Mouse (Mus musculus): Measurements from ENCODE around the gene Tnni3. TPM values are rescaled to one million over a fixed set of nuclear protein-coding genes. Genes with fewer than 3 reads are reported as not detected.
A peak's percentile ranks its signal among the peaks of the same experiment; 100 is the strongest.

The Tnni3 gene
- polyA plus RNA-seq, 1 experiment, result not detected

DNA sequence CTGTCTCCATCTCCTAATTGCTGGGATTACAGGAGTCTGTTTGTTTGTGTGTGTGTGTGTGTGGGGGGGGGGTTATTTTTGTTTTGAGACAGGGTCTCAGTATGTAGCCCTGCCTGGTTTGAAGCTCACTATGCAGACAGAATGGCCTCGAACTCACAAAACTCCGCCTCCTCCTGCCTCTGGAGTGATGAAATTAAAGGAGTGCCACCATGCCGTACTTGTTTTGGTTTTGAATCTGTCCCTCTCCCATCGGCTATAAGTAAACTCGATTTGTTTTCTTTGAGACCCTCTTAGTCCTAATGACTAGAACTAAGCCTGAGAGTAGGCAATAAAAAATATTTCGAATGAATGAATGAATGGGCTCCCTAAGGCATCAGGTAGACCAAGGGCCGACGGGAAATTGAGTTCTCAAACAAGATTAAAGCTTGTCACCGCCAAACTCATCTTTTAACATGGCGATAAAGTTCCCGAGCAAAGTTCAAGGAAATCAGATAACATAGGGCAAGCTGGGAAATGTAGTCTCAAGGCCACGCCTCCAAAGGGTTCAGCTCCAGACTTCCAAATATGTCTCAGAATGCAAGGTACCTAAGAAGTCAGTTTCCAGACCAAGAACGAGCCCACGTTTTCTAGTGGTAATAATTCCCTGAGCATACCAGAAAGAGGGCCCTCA lies 21.5 kb downstream of the Tnni3 start:
- WGBS, result 6% methylated on average over 14 of the region's 14 CpGs
- no peak for TF ChIP-seq CTCF (IDR thresholded peaks at IDR 0.05; ENCODE audit: insufficient read depth, low read depth, low read length)
- no peak for TF ChIP-seq POLR2A (IDR thresholded peaks at IDR 0.05; ENCODE audit: insufficient read depth, low read depth, low read length)
- Histone ChIP-seq H3K4me3 (ENCODE audit: insufficient read depth, low read depth, low read length) (peak overlapping the region; percentile 16; the same call in 1 of the 2 replicates), H3K4me1 (ENCODE audit: control insufficient read depth, insufficient read depth, low read length) (peaks cover 18% of the 10 kb centered on the region), H3K27ac (ENCODE audit: insufficient read depth, low read depth, low read length) (0 out of 2 replicates have a peak overlapping the region, but pooled peaks have one; percentile 12)

DNA sequence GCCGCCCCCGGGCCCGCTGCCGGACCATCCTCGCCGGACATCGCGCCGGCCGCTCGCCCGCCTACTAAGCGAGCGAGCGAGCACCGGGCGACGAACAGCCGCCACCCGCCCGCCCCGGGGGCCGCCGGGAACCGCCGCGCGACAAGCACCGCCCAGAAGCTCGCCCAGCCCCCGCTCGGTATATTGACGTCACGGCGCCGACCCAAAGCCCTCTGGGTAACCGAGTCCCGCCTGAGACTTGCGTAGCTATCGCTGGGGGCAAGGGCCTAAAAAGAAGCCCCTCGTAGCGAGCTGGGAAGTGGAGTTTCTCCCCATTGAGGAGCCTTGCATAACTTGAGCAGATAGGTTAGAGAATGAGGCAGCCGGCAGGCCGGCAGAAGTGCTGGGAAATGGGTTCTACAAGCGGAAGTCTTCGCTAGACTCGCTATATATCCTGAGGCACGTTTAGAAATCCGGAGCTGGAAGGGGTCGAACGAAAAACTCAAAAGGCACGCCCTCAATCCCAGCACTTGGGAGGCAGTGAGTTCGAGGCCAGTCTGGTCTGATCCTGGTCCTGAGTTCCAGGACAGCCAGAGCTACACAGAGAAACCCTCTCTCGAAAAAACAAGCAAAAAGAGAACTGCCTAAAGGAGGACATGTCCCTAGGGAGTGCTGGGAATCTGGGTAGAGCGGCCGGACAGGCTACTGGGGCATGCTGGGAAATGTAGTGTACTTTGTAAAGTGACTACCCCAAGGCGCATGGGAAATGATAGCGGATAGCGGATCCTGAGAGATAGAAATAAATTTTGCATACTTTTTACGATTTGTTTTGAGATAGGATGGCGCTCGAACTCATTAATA lies 22.3 kb downstream of the Tnni3 start, which contains the start of gene Ppp1r12c:
Gene Ppp1r12c (minus strand): TSS at position 123 of the 840 bp plus-strand sequence.
- Histone ChIP-seq H3K27ac (ENCODE audit: insufficient read depth, low read depth, low read length) (peak within 1 kb of the TSS; percentile 87), H3K4me3 (ENCODE audit: insufficient read depth, low read depth, low read length) (peak within 1 kb of the TSS; percentile 71), H3K4me1 (ENCODE audit: control insufficient read depth, insufficient read depth, low read length) (peaks cover 23% of the 10 kb centered on the region)
- under 1% methylated on average over 61 of the region's 62 CpGs for WGBS
- TF ChIP-seq POLR2A (IDR thresholded peaks at IDR 0.05; ENCODE audit: insufficient read depth, low read depth, low read length) (peak; percentile 88), CTCF (IDR thresholded peaks at IDR 0.05; ENCODE audit: insufficient read depth, low read depth, low read length) (no peak)

DNA sequence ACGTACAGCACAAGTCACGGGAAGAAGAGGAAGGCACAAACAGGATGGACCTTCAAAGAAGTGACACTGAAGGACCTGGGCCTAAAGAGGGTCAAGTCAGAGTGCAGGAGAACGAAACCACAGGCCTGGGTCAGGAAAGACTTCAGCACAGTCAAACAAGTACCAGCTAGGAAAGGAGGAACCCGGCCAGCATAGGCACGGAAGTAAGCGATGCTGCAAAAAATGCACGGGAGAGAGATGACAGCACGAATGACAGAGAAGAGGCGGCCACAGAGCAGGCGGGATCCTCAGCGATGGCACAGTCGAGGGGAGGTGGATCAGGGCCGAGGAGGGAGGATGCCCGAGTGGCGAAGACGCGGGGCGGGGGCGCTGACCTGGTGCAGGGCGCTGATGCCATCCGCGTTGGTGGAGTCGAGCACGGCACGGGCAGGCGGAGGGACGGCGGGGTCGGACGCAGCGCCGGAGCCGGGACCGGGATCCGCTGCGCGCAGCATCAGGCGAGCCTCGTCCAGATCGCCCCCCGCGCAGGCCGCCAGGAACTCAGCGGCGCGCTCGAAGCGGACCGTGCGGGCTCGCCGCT lies 23.0 kb downstream of the Tnni3 start:
- TF ChIP-seq CTCF (IDR thresholded peaks at IDR 0.05; ENCODE audit: insufficient read depth, low read depth, low read length) (no peak), POLR2A (IDR thresholded peaks at IDR 0.05; ENCODE audit: insufficient read depth, low read depth, low read length) (no peak)
- under 1% methylated on average over 46 of the region's 52 CpGs for WGBS

GRCm38 (mm10) chr7:4499034-4499433 lies 25.0 kb downstream of the Tnni3 start:
- 81% methylated on average over 4 of the region's 4 CpGs for WGBS

More for the DNA sequence above, 23.0 kb downstream of the Tnni3 start:
- H3K4me1 ChIP-seq (ENCODE audit: control insufficient read depth, insufficient read depth, low read length), result peaks cover 23% of the 10 kb centered on the region
- 0 out of 2 replicates have a peak overlapping the region, but pooled peaks have one; percentile 4 for H3K27ac ChIP-seq (ENCODE audit: insufficient read depth, low read depth, low read length)
- peak overlapping the region; percentile 71 for H3K4me3 ChIP-seq (ENCODE audit: insufficient read depth, low read depth, low read length)

GRCm38 (mm10) chr7:4498251-4498650 lies 25.8 kb downstream of the Tnni3 start:
- WGBS, result 5% methylated on average over 9 of the region's 9 CpGs
- peaks cover 23% of the 10 kb centered on the region for H3K4me1 ChIP-seq (ENCODE audit: control insufficient read depth, insufficient read depth, low read length)
- TF ChIP-seq POLR2A (IDR thresholded peaks at IDR 0.05; ENCODE audit: insufficient read depth, low read depth, low read length) (no peak), CTCF (IDR thresholded peaks at IDR 0.05; ENCODE audit: insufficient read depth, low read depth, low read length) (no peak)
- no peak overlapping the region for H3K27ac ChIP-seq (ENCODE audit: insufficient read depth, low read depth, low read length)
- no peak overlapping the region for H3K4me3 ChIP-seq (ENCODE audit: insufficient read depth, low read depth, low read length)

More at GRCm38 (mm10) chr7:4499034-4499433, 25.0 kb downstream of the Tnni3 start:
- Histone ChIP-seq H3K27ac (ENCODE audit: insufficient read depth, low read depth, low read length) (no peak overlapping the region), H3K4me1 (ENCODE audit: control insufficient read depth, insufficient read depth, low read length) (peaks cover 23% of the 10 kb centered on the region), H3K4me3 (ENCODE audit: insufficient read depth, low read depth, low read length) (no peak overlapping the region)
- no peak for TF ChIP-seq POLR2A (IDR thresholded peaks at IDR 0.05; ENCODE audit: insufficient read depth, low read depth, low read length)
- TF ChIP-seq CTCF (IDR thresholded peaks at IDR 0.05; ENCODE audit: insufficient read depth, low read depth, low read length), result no peak

DNA sequence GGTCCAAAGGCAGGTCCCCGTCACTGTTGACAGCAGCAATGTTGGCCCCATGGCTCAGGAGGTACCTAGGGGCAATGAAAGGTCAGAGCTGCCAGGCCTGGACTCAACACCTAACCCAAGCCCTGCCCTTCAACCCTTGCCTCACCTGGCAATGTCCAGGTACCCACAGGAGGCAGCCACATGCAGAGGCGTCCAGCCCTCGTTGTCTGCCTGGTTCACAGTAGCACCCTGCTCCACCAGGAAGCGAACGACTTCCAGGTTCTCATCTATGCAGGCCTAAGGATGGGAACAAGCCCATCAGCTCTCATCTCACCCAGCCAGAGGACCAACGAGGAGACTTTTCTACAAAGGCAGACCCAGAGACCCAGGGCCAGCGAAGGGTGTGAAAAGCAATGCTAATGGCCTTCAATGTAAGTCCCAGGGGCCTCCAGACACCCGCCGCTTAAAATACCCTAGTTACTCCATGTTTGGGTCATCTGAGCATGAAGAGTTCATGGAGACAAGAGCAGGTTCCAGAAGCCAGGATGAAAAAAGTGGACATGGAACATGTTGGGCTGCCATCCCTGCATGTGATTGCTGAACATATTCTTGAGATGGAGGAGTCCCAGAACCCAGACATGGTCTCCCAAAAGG lies 26.6 kb downstream of the Tnni3 start:
- H3K4me1 ChIP-seq (ENCODE audit: control insufficient read depth, insufficient read depth, low read length), result peaks cover 27% of the 10 kb centered on the region
- H3K4me3 ChIP-seq (ENCODE audit: insufficient read depth, low read depth, low read length), result no peak overlapping the region
- 79% methylated on average over 9 of the region's 9 CpGs for WGBS
- no peak for TF ChIP-seq CTCF (IDR thresholded peaks at IDR 0.05; ENCODE audit: insufficient read depth, low read depth, low read length)
- H3K27ac ChIP-seq (ENCODE audit: insufficient read depth, low read depth, low read length), result no peak overlapping the region

- TF ChIP-seq CTCF (IDR thresholded peaks at IDR 0.05; ENCODE audit: insufficient read depth, low read depth, low read length) (no peak), POLR2A (IDR thresholded peaks at IDR 0.05; ENCODE audit: insufficient read depth, low read depth, low read length) (no peak)
- WGBS, result 96% methylated on average over 3 of the region's 3 CpGs
- Histone ChIP-seq H3K27ac (ENCODE audit: insufficient read depth, low read depth, low read length) (no peak overlapping the region), H3K4me1 (ENCODE audit: control insufficient read depth, insufficient read depth, low read length) (peaks cover 27% of the 10 kb centered on the region), H3K4me3 (ENCODE audit: insufficient read depth, low read depth, low read length) (no peak overlapping the region)
These were observed 27.6 kb downstream of the Tnni3 start for GRCm38 (mm10) chr7:4496468-4496867.

- H3K4me1 ChIP-seq (ENCODE audit: control insufficient read depth, insufficient read depth, low read length), result peaks cover 21% of the 10 kb centered on the region
- no peak overlapping the region for H3K4me3 ChIP-seq (ENCODE audit: insufficient read depth, low read depth, low read length)
- TF ChIP-seq POLR2A (IDR thresholded peaks at IDR 0.05; ENCODE audit: insufficient read depth, low read depth, low read length) (no peak), CTCF (IDR thresholded peaks at IDR 0.05; ENCODE audit: insufficient read depth, low read depth, low read length) (no peak)
- 66% methylated on average over 1 of the region's 1 CpGs for WGBS
- H3K27ac ChIP-seq (ENCODE audit: insufficient read depth, low read depth, low read length), result no peak overlapping the region
These were observed 30.0 kb downstream of the Tnni3 start for GRCm38 (mm10) chr7:4493991-4494390.

Measured in olfactory bulb, adult 2 months (tissue).